Mouse (Mus musculus) midbrain, embryonic 15.5 days (tissue): Measurements from ENCODE around the gene Syt2. TPM values are rescaled to one million over a fixed set of nuclear protein-coding genes. Genes with fewer than 3 reads are reported as not detected.

Source experiments
- ATAC-seq: fragments of 200-750 bp; cut with Nextera tagmentation; replicated peaks from 2 replicates; pipeline ENCODE4 v1.8.0; 2017; ENCODE audit warnings: moderate TSS enrichment
- H3K27ac ChIP-seq: fragments of 300-500 bp; sonication (generic); 2 replicates; pipeline ENCODE4 v1.5.1; 2015; ENCODE audit warnings: mild to moderate bottlenecking, inconsistent platforms
- H3K27me3 ChIP-seq: fragments of 300-500 bp; sonication (generic); replicated peaks from 2 replicates; pipeline ENCODE4 v1.6.1; 2015; ENCODE audit warnings: inconsistent platforms
- H3K36me3 ChIP-seq: fragments of 300-500 bp; sonication (generic); replicated peaks from 2 replicates; pipeline ENCODE4 v1.6.1; 2015; ENCODE audit warnings: inconsistent platforms
- H3K4me1 ChIP-seq: fragments of 300-500 bp; sonication (generic); 2 replicates; pipeline ENCODE4 v1.6.1; 2015; ENCODE audit warnings: inconsistent platforms
- H3K4me2 ChIP-seq: fragments of 300-500 bp; sonication (generic); 2 replicates; pipeline ENCODE4 v1.6.1; 2015; ENCODE audit warnings: inconsistent platforms, mild to moderate bottlenecking, moderate library complexity
- H3K4me3 ChIP-seq: fragments of 300-500 bp; sonication (generic); 2 replicates; pipeline ENCODE4 v1.5.1; 2015; ENCODE audit warnings: mild to moderate bottlenecking, inconsistent platforms
- H3K9ac ChIP-seq: fragments of 300-500 bp; sonication (generic); 2 replicates; pipeline ENCODE4 v1.6.1; 2015; ENCODE audit warnings: mild to moderate bottlenecking, inconsistent platforms
- H3K9me3 ChIP-seq: fragments of 300-500 bp; sonication (generic); 2 replicates; pipeline ENCODE4 v1.6.1; 2016; ENCODE audit warnings: inconsistent platforms
- WGBS: fragments of 180-500 bp; shearing (Covaris S2); methylation state at CpG from one replicate; pipeline ENCODE4 v1.1.7; 2015; ENCODE audit warnings: mixed read lengths; 5-methylcytosine and 5-hydroxymethylcytosine counted together
- polyA plus RNA-seq: library from polyadenylated mRNA; unstranded; fragments of >200 nt; fragmentation: Nextera tagmentation; extraction: Ambion mirVana; gene quantifications from 2 replicates; pipeline ENCODE4 v1.2.1, GENCODE M21; 2015

Gene Syt2
- 3.0 and 3.2 TPM in 2 replicates for polyA plus RNA-seq

GRCm38 (mm10) chr1:134646261-134646962 is at the start of gene Syt2:
Syt2 (plus strand) TSS chr1:134646677.
- under 1% methylated on average over 63 of the region's 63 CpGs for WGBS
- peak within 1 kb of the TSS; percentile 86 for H3K4me2 ChIP-seq
- peak; percentile 58 for ATAC-seq
- peaks cover 21% of the 10 kb centered on the region for H3K4me1 ChIP-seq
- H3K9me3 ChIP-seq: no peaks in the 10 kb centered on the region
- no peaks in the 10 kb centered on the region for H3K36me3 ChIP-seq
- peak within 1 kb of the TSS; percentile 47 for H3K4me3 ChIP-seq
- peak within 1 kb of the TSS; percentile 41; the same call in 1 of the 2 replicates for H3K9ac ChIP-seq
- H3K27ac ChIP-seq: no peak within 1 kb of the TSS
- peaks cover 53% of the 10 kb centered on the region for H3K27me3 ChIP-seq

GRCm38 (mm10) chr1:134597339-134598054 is 49.0 kb upstream of the Syt2 start:
- Histone ChIP-seq H3K4me1 (no peaks in the 10 kb centered on the region), H3K27me3 (no peaks in the 10 kb centered on the region), H3K27ac (no peak overlapping the region), H3K9ac (no peak overlapping the region), H3K9me3 (no peaks in the 10 kb centered on the region), H3K4me2 (no peak overlapping the region), H3K36me3 (peaks cover 72% of the 10 kb centered on the region), H3K4me3 (no peak overlapping the region)
- no peak for ATAC-seq
- WGBS: 93% methylated on average over 9 of the region's 9 CpGs

- H3K36me3 ChIP-seq: peaks cover 68% of the 10 kb centered on the region
- H3K4me1 ChIP-seq: no peaks in the 10 kb centered on the region
- H3K9me3 ChIP-seq: no peaks in the 10 kb centered on the region
- WGBS: 100% methylated on average over 2 of the region's 2 CpGs
- no peaks in the 10 kb centered on the region for H3K27me3 ChIP-seq
- no peak overlapping the region for H3K27ac ChIP-seq
- no peak overlapping the region for H3K9ac ChIP-seq
- no peak overlapping the region for H3K4me3 ChIP-seq
- ATAC-seq: no peak
- no peak overlapping the region for H3K4me2 ChIP-seq
Observed at GRCm38 (mm10) chr1:134604086-134604485, 42.4 kb upstream of the Syt2 start.

GRCm38 (mm10) chr1:134605670-134606069 is 40.8 kb upstream of the Syt2 start:
- Histone ChIP-seq H3K9ac (no peak overlapping the region), H3K4me1 (no peaks in the 10 kb centered on the region), H3K27ac (no peak overlapping the region), H3K36me3 (peaks cover 63% of the 10 kb centered on the region), H3K4me2 (no peak overlapping the region), H3K27me3 (no peaks in the 10 kb centered on the region), H3K9me3 (no peaks in the 10 kb centered on the region), H3K4me3 (no peak overlapping the region)
- 91% methylated on average over 8 of the region's 8 CpGs for WGBS
- no peak for ATAC-seq

GRCm38 (mm10) chr1:134606381-134606780 is 40.1 kb upstream of the Syt2 start:
- no peak overlapping the region for H3K4me3 ChIP-seq
- no peak overlapping the region for H3K4me2 ChIP-seq
- H3K9ac ChIP-seq: no peak overlapping the region
- H3K4me1 ChIP-seq: no peaks in the 10 kb centered on the region
- H3K27ac ChIP-seq: no peak overlapping the region
- peaks cover 57% of the 10 kb centered on the region for H3K36me3 ChIP-seq
- H3K27me3 ChIP-seq: no peaks in the 10 kb centered on the region
- ATAC-seq: no peak
- 98% methylated on average over 2 of the region's 2 CpGs for WGBS
- H3K9me3 ChIP-seq: no peaks in the 10 kb centered on the region

- H3K9ac ChIP-seq: no peak overlapping the region
- no peak overlapping the region for H3K4me2 ChIP-seq
- no peaks in the 10 kb centered on the region for H3K4me1 ChIP-seq
- no peaks in the 10 kb centered on the region for H3K9me3 ChIP-seq
- H3K27ac ChIP-seq: no peak overlapping the region
- no peak overlapping the region for H3K4me3 ChIP-seq
- H3K27me3 ChIP-seq: no peaks in the 10 kb centered on the region
- WGBS: 96% methylated on average over 1 of the region's 1 CpGs
- ATAC-seq: no peak
- H3K36me3 ChIP-seq: peaks cover 53% of the 10 kb centered on the region
Observed at GRCm38 (mm10) chr1:134607279-134607678, 39.2 kb upstream of the Syt2 start.

GRCm38 (mm10) chr1:134609172-134609571 is 37.3 kb upstream of the Syt2 start:
- no peak overlapping the region for H3K9ac ChIP-seq
- peaks cover 59% of the 10 kb centered on the region for H3K36me3 ChIP-seq
- H3K9me3 ChIP-seq: no peaks in the 10 kb centered on the region
- no peak overlapping the region for H3K4me2 ChIP-seq
- H3K27ac ChIP-seq: no peak overlapping the region
- no peak overlapping the region for H3K4me3 ChIP-seq
- 73% methylated on average over 4 of the region's 4 CpGs for WGBS
- H3K4me1 ChIP-seq: no peaks in the 10 kb centered on the region
- ATAC-seq: no peak
- H3K27me3 ChIP-seq: no peaks in the 10 kb centered on the region

GRCm38 (mm10) chr1:134614554-134614953 is 31.9 kb upstream of the Syt2 start:
- no peak overlapping the region for H3K4me2 ChIP-seq
- no peak overlapping the region for H3K27ac ChIP-seq
- H3K27me3 ChIP-seq: no peaks in the 10 kb centered on the region
- H3K4me3 ChIP-seq: no peak overlapping the region
- no peak for ATAC-seq
- H3K4me1 ChIP-seq: no peaks in the 10 kb centered on the region
- H3K9me3 ChIP-seq: no peaks in the 10 kb centered on the region
- 98% methylated on average over 5 of the region's 5 CpGs for WGBS
- H3K36me3 ChIP-seq: peaks cover 59% of the 10 kb centered on the region
- H3K9ac ChIP-seq: no peak overlapping the region

GRCm38 (mm10) chr1:134614988-134615387 is 31.5 kb upstream of the Syt2 start:
- no peaks in the 10 kb centered on the region for H3K4me1 ChIP-seq
- no peak overlapping the region for H3K4me3 ChIP-seq
- H3K9ac ChIP-seq: no peak overlapping the region
- H3K4me2 ChIP-seq: no peak overlapping the region
- peaks cover 63% of the 10 kb centered on the region for H3K36me3 ChIP-seq
- no peaks in the 10 kb centered on the region for H3K27me3 ChIP-seq
- 96% methylated on average over 2 of the region's 2 CpGs for WGBS
- H3K27ac ChIP-seq: no peak overlapping the region
- no peaks in the 10 kb centered on the region for H3K9me3 ChIP-seq
- ATAC-seq: no peak

GRCm38 (mm10) chr1:134617656-134618055 is 28.8 kb upstream of the Syt2 start:
- Histone ChIP-seq H3K9ac (no peak overlapping the region), H3K27ac (no peak overlapping the region), H3K4me2 (no peak overlapping the region), H3K9me3 (no peaks in the 10 kb centered on the region), H3K4me1 (no peaks in the 10 kb centered on the region), H3K27me3 (no peaks in the 10 kb centered on the region), H3K36me3 (peaks cover 71% of the 10 kb centered on the region), H3K4me3 (no peak overlapping the region)
- no peak for ATAC-seq
- 88% methylated on average over 9 of the region's 9 CpGs for WGBS

GRCm38 (mm10) chr1:134625325-134625724 is 21.2 kb upstream of the Syt2 start:
- no peaks in the 10 kb centered on the region for H3K27me3 ChIP-seq
- H3K27ac ChIP-seq: no peak overlapping the region
- H3K9ac ChIP-seq: no peak overlapping the region
- 95% methylated on average over 4 of the region's 4 CpGs for WGBS
- H3K4me2 ChIP-seq: no peak overlapping the region
- no peaks in the 10 kb centered on the region for H3K9me3 ChIP-seq
- no peaks in the 10 kb centered on the region for H3K4me1 ChIP-seq
- H3K36me3 ChIP-seq: peaks cover 68% of the 10 kb centered on the region
- no peak overlapping the region for H3K4me3 ChIP-seq
- ATAC-seq: no peak

- Histone ChIP-seq H3K4me2 (no peak overlapping the region), H3K27ac (no peak overlapping the region), H3K9ac (no peak overlapping the region), H3K4me3 (no peak overlapping the region), H3K4me1 (no peaks in the 10 kb centered on the region), H3K9me3 (no peaks in the 10 kb centered on the region), H3K36me3 (peaks cover 78% of the 10 kb centered on the region), H3K27me3 (no peaks in the 10 kb centered on the region)
- ATAC-seq: no peak
- WGBS: 95% methylated on average over 10 of the region's 10 CpGs
Observed at GRCm38 (mm10) chr1:134629455-134629854, 17.0 kb upstream of the Syt2 start.

GRCm38 (mm10) chr1:134634296-134634695 is 12.2 kb upstream of the Syt2 start:
- Histone ChIP-seq H3K4me1 (no peaks in the 10 kb centered on the region), H3K27ac (no peak overlapping the region), H3K9me3 (no peaks in the 10 kb centered on the region), H3K27me3 (no peaks in the 10 kb centered on the region), H3K4me3 (no peak overlapping the region), H3K4me2 (no peak overlapping the region), H3K9ac (no peak overlapping the region), H3K36me3 (peaks cover 39% of the 10 kb centered on the region)
- WGBS: 77% methylated on average over 7 of the region's 7 CpGs
- ATAC-seq: no peak
